Mouse (Mus musculus) ES-E14 (cell line): ENCODE measurements around the gene Nup93.
A peak's percentile ranks its signal among the peaks of the same experiment; 100 is the strongest.

Source experiments
- CHD2 ChIP-seq: IDR thresholded peaks from 2 replicates; pipeline ENCODE4 v1.6.1; 2014; ENCODE audit warnings: mild to moderate bottlenecking, low read depth, low read length, inconsistent platforms
- HCFC1 ChIP-seq: IDR thresholded peaks from 2 replicates; pipeline ENCODE4 v1.6.1; 2012; ENCODE audit warnings: low read length, inconsistent platforms, borderline replicate concordance; ENCODE audit not compliant: insufficient read depth
- MAFK ChIP-seq: IDR thresholded peaks from 2 replicates; pipeline ENCODE4 v1.6.1; 2014; ENCODE audit warnings: mild to moderate bottlenecking, low read depth, low read length, inconsistent platforms; ENCODE audit not compliant: insufficient read depth
- ZC3H11A ChIP-seq: IDR thresholded peaks from 2 replicates; pipeline ENCODE4 v1.6.1; 2012; ENCODE audit warnings: low read depth, mild to moderate bottlenecking, inconsistent platforms, low read length, borderline replicate concordance

- TF ChIP-seq ZC3H11A (no peak), MAFK (no peak), CHD2 (0 out of 2 replicates have a peak, but pooled peaks have one; percentile 10), HCFC1 (no peak)
These were observed 32.1 kb upstream of the Nup93 start for GRCm38 (mm10) chr8:94182055-94182929.
